Mouse (Mus musculus): ENCODE results near the gene Cpxm2. TPM values are rescaled to one million over a fixed set of nuclear protein-coding genes. Genes with fewer than 3 reads are reported as not detected.

The Cpxm2 gene
- polyA plus RNA-seq, 1 experiment from 2014 or later, result 5.1 TPM

GRCm38 (mm10) chr7:132123211-132123610 is 31.3 kb downstream of the Cpxm2 start:
- Histone ChIP-seq H3K4me2 (ENCODE audit: low read depth, low read length) (no peak overlapping the region), H3K27me3 (ENCODE audit: control insufficient read depth, insufficient read depth, low read length) (no peaks in the 10 kb centered on the region), H3K9ac (replicated peaks; ENCODE audit: low read length) (no peak overlapping the region), H3K4me3 (ENCODE audit: low read depth, low read length) (no peak overlapping the region), H3K9me3 (replicated peaks; ENCODE audit: control insufficient read depth, low read length) (no peaks in the 10 kb centered on the region), H3K27ac (replicated peaks; ENCODE audit: low read depth, low read length) (no peak overlapping the region), H3K36me3 (replicated peaks; ENCODE audit: control insufficient read depth, insufficient read depth, low read depth, low read length) (no peaks in the 10 kb centered on the region), H3K4me1 (ENCODE audit: control insufficient read depth, insufficient read depth, low read length) (no peaks in the 10 kb centered on the region)
- no peak for ATAC-seq (replicated peaks; ENCODE audit: insufficient number of reproducible peaks, low FRiP score, low TSS enrichment, low read depth)
- DNase-seq (ENCODE audit: low spot score), result no peak
- WGBS, result 88% methylated on average over 7 of the region's 7 CpGs

- no peak overlapping the region for H3K4me2 ChIP-seq (ENCODE audit: low read depth, low read length)
- ATAC-seq (replicated peaks; ENCODE audit: insufficient number of reproducible peaks, low FRiP score, low TSS enrichment, low read depth) (no peak), DNase-seq (ENCODE audit: low spot score) (no peak)
- H3K27ac ChIP-seq (replicated peaks; ENCODE audit: low read depth, low read length), result no peak overlapping the region
- no peak overlapping the region for H3K4me3 ChIP-seq (ENCODE audit: low read depth, low read length)
- 82% methylated on average over 4 of the region's 4 CpGs for WGBS
- H3K9me3 ChIP-seq (replicated peaks; ENCODE audit: control insufficient read depth, low read length), result no peaks in the 10 kb centered on the region
- H3K4me1 ChIP-seq (ENCODE audit: control insufficient read depth, insufficient read depth, low read length), result no peaks in the 10 kb centered on the region
- H3K27me3 ChIP-seq (ENCODE audit: control insufficient read depth, insufficient read depth, low read length), result no peaks in the 10 kb centered on the region
- H3K36me3 ChIP-seq (replicated peaks; ENCODE audit: control insufficient read depth, insufficient read depth, low read depth, low read length), result no peaks in the 10 kb centered on the region
- H3K9ac ChIP-seq (replicated peaks; ENCODE audit: low read length), result no peak overlapping the region
Observed at GRCm38 (mm10) chr7:132119817-132120216, 34.7 kb downstream of the Cpxm2 start.

GRCm38 (mm10) chr7:132111770-132112169 is 42.8 kb downstream of the Cpxm2 start:
- WGBS, result 71% methylated on average over 5 of the region's 5 CpGs
- no peak overlapping the region for H3K4me2 ChIP-seq (ENCODE audit: low read depth, low read length)
- H3K27me3 ChIP-seq (ENCODE audit: control insufficient read depth, insufficient read depth, low read length), result no peaks in the 10 kb centered on the region
- no peak overlapping the region for H3K4me3 ChIP-seq (ENCODE audit: low read depth, low read length)
- H3K9me3 ChIP-seq (replicated peaks; ENCODE audit: control insufficient read depth, low read length), result no peaks in the 10 kb centered on the region
- no peaks in the 10 kb centered on the region for H3K36me3 ChIP-seq (replicated peaks; ENCODE audit: control insufficient read depth, insufficient read depth, low read depth, low read length)
- H3K4me1 ChIP-seq (ENCODE audit: control insufficient read depth, insufficient read depth, low read length), result no peaks in the 10 kb centered on the region
- H3K27ac ChIP-seq (replicated peaks; ENCODE audit: low read depth, low read length), result no peak overlapping the region
- no peak for ATAC-seq (replicated peaks; ENCODE audit: insufficient number of reproducible peaks, low FRiP score, low TSS enrichment, low read depth)
- H3K9ac ChIP-seq (replicated peaks; ENCODE audit: low read length), result no peak overlapping the region
- no peak for DNase-seq (ENCODE audit: low spot score)

- no peaks in the 10 kb centered on the region for H3K4me1 ChIP-seq (ENCODE audit: control insufficient read depth, insufficient read depth, low read length)
- no peak overlapping the region for H3K9ac ChIP-seq (replicated peaks; ENCODE audit: low read length)
- no peak overlapping the region for H3K4me2 ChIP-seq (ENCODE audit: low read depth, low read length)
- WGBS, result 45% methylated on average over 3 of the region's 3 CpGs
- H3K9me3 ChIP-seq (replicated peaks; ENCODE audit: control insufficient read depth, low read length), result no peaks in the 10 kb centered on the region
- ATAC-seq (replicated peaks; ENCODE audit: insufficient number of reproducible peaks, low FRiP score, low TSS enrichment, low read depth) (no peak), DNase-seq (ENCODE audit: low spot score) (no peak)
- no peaks in the 10 kb centered on the region for H3K27me3 ChIP-seq (ENCODE audit: control insufficient read depth, insufficient read depth, low read length)
- no peaks in the 10 kb centered on the region for H3K36me3 ChIP-seq (replicated peaks; ENCODE audit: control insufficient read depth, insufficient read depth, low read depth, low read length)
- H3K4me3 ChIP-seq (ENCODE audit: low read depth, low read length), result no peak overlapping the region
- no peak overlapping the region for H3K27ac ChIP-seq (replicated peaks; ENCODE audit: low read depth, low read length)
Observed at GRCm38 (mm10) chr7:132110308-132110707, 44.2 kb downstream of the Cpxm2 start.

GRCm38 (mm10) chr7:132106891-132107290 is 47.6 kb downstream of the Cpxm2 start:
- Histone ChIP-seq H3K36me3 (replicated peaks; ENCODE audit: control insufficient read depth, insufficient read depth, low read depth, low read length) (no peaks in the 10 kb centered on the region), H3K4me2 (ENCODE audit: low read depth, low read length) (no peak overlapping the region), H3K9ac (replicated peaks; ENCODE audit: low read length) (no peak overlapping the region), H3K4me3 (ENCODE audit: low read depth, low read length) (no peak overlapping the region), H3K27ac (replicated peaks; ENCODE audit: low read depth, low read length) (no peak overlapping the region), H3K4me1 (ENCODE audit: control insufficient read depth, insufficient read depth, low read length) (no peaks in the 10 kb centered on the region), H3K27me3 (ENCODE audit: control insufficient read depth, insufficient read depth, low read length) (no peaks in the 10 kb centered on the region), H3K9me3 (replicated peaks; ENCODE audit: control insufficient read depth, low read length) (no peaks in the 10 kb centered on the region)
- no peak for DNase-seq (ENCODE audit: low spot score)
- 90% methylated on average over 4 of the region's 4 CpGs for WGBS
- ATAC-seq (replicated peaks; ENCODE audit: insufficient number of reproducible peaks, low FRiP score, low TSS enrichment, low read depth), result no peak

GRCm38 (mm10) chr7:132105326-132105725 is 49.2 kb downstream of the Cpxm2 start:
- Histone ChIP-seq H3K27ac (replicated peaks; ENCODE audit: low read depth, low read length) (no peak overlapping the region), H3K4me3 (ENCODE audit: low read depth, low read length) (no peak overlapping the region), H3K4me1 (ENCODE audit: control insufficient read depth, insufficient read depth, low read length) (no peaks in the 10 kb centered on the region), H3K27me3 (ENCODE audit: control insufficient read depth, insufficient read depth, low read length) (no peaks in the 10 kb centered on the region), H3K36me3 (replicated peaks; ENCODE audit: control insufficient read depth, insufficient read depth, low read depth, low read length) (no peaks in the 10 kb centered on the region), H3K9me3 (replicated peaks; ENCODE audit: control insufficient read depth, low read length) (no peaks in the 10 kb centered on the region), H3K4me2 (ENCODE audit: low read depth, low read length) (no peak overlapping the region), H3K9ac (replicated peaks; ENCODE audit: low read length) (no peak overlapping the region)
- DNase-seq (ENCODE audit: low spot score) (no peak), ATAC-seq (replicated peaks; ENCODE audit: insufficient number of reproducible peaks, low FRiP score, low TSS enrichment, low read depth) (no peak; the same call in 1 of the 2 replicates)
- 77% methylated on average over 4 of the region's 4 CpGs for WGBS

- 82% methylated on average over 4 of the region's 4 CpGs for WGBS
- Histone ChIP-seq H3K4me1 (ENCODE audit: control insufficient read depth, insufficient read depth, low read length) (no peaks in the 10 kb centered on the region), H3K4me2 (ENCODE audit: low read depth, low read length) (no peak overlapping the region), H3K27ac (replicated peaks; ENCODE audit: low read depth, low read length) (no peak overlapping the region), H3K9ac (replicated peaks; ENCODE audit: low read length) (no peak overlapping the region), H3K36me3 (replicated peaks; ENCODE audit: control insufficient read depth, insufficient read depth, low read depth, low read length) (no peaks in the 10 kb centered on the region), H3K27me3 (ENCODE audit: control insufficient read depth, insufficient read depth, low read length) (no peaks in the 10 kb centered on the region), H3K9me3 (replicated peaks; ENCODE audit: control insufficient read depth, low read length) (no peaks in the 10 kb centered on the region), H3K4me3 (ENCODE audit: low read depth, low read length) (no peak overlapping the region)
- DNase-seq (ENCODE audit: low spot score) (no peak), ATAC-seq (replicated peaks; ENCODE audit: insufficient number of reproducible peaks, low FRiP score, low TSS enrichment, low read depth) (no peak)
Observed at GRCm38 (mm10) chr7:132098441-132098840, 56.1 kb downstream of the Cpxm2 start.

- DNase-seq (ENCODE audit: low spot score), result no peak
- Histone ChIP-seq H3K36me3 (replicated peaks; ENCODE audit: control insufficient read depth, insufficient read depth, low read depth, low read length) (no peaks in the 10 kb centered on the region), H3K4me2 (ENCODE audit: low read depth, low read length) (no peak overlapping the region), H3K4me1 (ENCODE audit: control insufficient read depth, insufficient read depth, low read length) (no peaks in the 10 kb centered on the region), H3K9ac (replicated peaks; ENCODE audit: low read length) (no peak overlapping the region), H3K9me3 (replicated peaks; ENCODE audit: control insufficient read depth, low read length) (no peaks in the 10 kb centered on the region), H3K4me3 (ENCODE audit: low read depth, low read length) (no peak overlapping the region), H3K27me3 (ENCODE audit: control insufficient read depth, insufficient read depth, low read length) (no peaks in the 10 kb centered on the region), H3K27ac (replicated peaks; ENCODE audit: low read depth, low read length) (no peak overlapping the region)
- no peak for ATAC-seq (replicated peaks; ENCODE audit: insufficient number of reproducible peaks, low FRiP score, low TSS enrichment, low read depth)
- 70% methylated on average over 7 of the region's 7 CpGs for WGBS
Observed at GRCm38 (mm10) chr7:132094666-132095065, 59.9 kb downstream of the Cpxm2 start.

Data from embryonic facial prominence, embryonic 11.5 days (tissue).